ENCODE assay signal across 18 mouse cellular contexts in the genomic region with DNA sequence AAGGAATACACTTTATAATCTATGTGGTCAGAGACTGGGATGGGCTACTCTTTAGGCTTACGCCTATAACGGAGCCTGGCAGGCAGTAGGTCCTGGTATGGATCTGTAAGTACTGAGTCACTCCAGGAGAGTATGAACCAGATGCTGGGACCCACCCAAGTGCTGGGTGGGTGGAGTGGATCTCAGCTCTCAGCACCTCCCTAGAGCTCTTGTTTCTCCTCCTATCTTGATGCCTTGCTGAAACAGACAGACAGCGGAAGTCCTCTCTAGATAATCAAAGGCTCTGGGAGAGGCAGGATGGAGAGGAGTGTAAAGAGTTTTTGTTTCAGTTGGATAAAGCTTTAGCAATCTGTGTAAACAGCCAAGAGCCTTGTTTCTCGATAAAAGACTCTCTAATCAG.
A peak's percentile ranks its signal among the peaks of the same experiment; 100 is the strongest.
DNase-seq lines count a peak whose midpoint lies in the region; ATAC-seq lines count a peak whose summit lies in the region.
"Had no signal": no experiment of that assay in that cellular context is flagged by ENCODE, and none has a peak within 500 bp of the region (broad histone marks: within the 10 kb centered on the region; RNA-seq: fewer than 3 reads in every experiment).

No protein-coding gene starts in this region.

- no peak overlapping the region for H3K4me3 ChIP-seq in forebrain, embryonic 12.5 days (replicated peaks)
- H3K4me3 ChIP-seq in forebrain, embryonic 10.5 days, result no peak overlapping the region
- H3K4me3 ChIP-seq in hindbrain, embryonic 13.5 days, result no peak overlapping the region
- no peak overlapping the region for H3K4me3 ChIP-seq in hindbrain, embryonic 11.5 days (ENCODE audit: low read depth, low read length)
- H3K4me3 ChIP-seq in heart, embryonic 13.5 days, result no peak overlapping the region
- no peak overlapping the region for H3K4me3 ChIP-seq in midbrain, embryonic 15.5 days
- H3K4me3 ChIP-seq: embryonic facial prominence, embryonic 12.5 days; kidney, embryonic 15.5 days had no signal

- H3K27me3 ChIP-seq in forebrain, embryonic 12.5 days, result no peaks in the 10 kb centered on the region
- H3K27me3 ChIP-seq in forebrain, embryonic 10.5 days (ENCODE audit: poor library complexity, severe bottlenecking), result no peaks in the 10 kb centered on the region; the same call in 1 of the 2 replicates
- H3K27me3 ChIP-seq in hindbrain, embryonic 13.5 days, result no peaks in the 10 kb centered on the region
- no peaks in the 10 kb centered on the region for H3K27me3 ChIP-seq in hindbrain, embryonic 11.5 days (ENCODE audit: control insufficient read depth, insufficient read depth, low read length)
- no peaks in the 10 kb centered on the region for H3K27me3 ChIP-seq in heart, embryonic 13.5 days (replicated peaks)
- H3K27me3 ChIP-seq in midbrain, embryonic 15.5 days (replicated peaks), result no peaks in the 10 kb centered on the region
- H3K27me3 ChIP-seq: CH12.LX; embryonic facial prominence, embryonic 12.5 days; kidney, embryonic 15.5 days had no signal

- no peak for ATAC-seq in forebrain, embryonic 12.5 days (ENCODE audit: low FRiP score)
- no peak for ATAC-seq in hindbrain, embryonic 13.5 days (ENCODE audit: low FRiP score)
- no peak for ATAC-seq in hindbrain, embryonic 11.5 days (ENCODE audit: low FRiP score)
- no peak for ATAC-seq in heart, embryonic 13.5 days (ENCODE audit: extremely low read depth, insufficient number of reproducible peaks, low FRiP score, low TSS enrichment)
- no peak for ATAC-seq in midbrain, embryonic 15.5 days (replicated peaks)

- no peaks in the 10 kb centered on the region for H3K36me3 ChIP-seq in forebrain, embryonic 12.5 days (replicated peaks)
- H3K36me3 ChIP-seq in forebrain, embryonic 10.5 days (replicated peaks), result no peaks in the 10 kb centered on the region
- H3K36me3 ChIP-seq in hindbrain, embryonic 13.5 days, result no peaks in the 10 kb centered on the region
- H3K36me3 ChIP-seq in hindbrain, embryonic 11.5 days (ENCODE audit: control insufficient read depth, insufficient read depth, low read length), result no peaks in the 10 kb centered on the region
- H3K36me3 ChIP-seq in heart, embryonic 13.5 days, result no peaks in the 10 kb centered on the region
- H3K36me3 ChIP-seq in midbrain, embryonic 15.5 days (replicated peaks), result no peaks in the 10 kb centered on the region
- H3K36me3 ChIP-seq: embryonic facial prominence, embryonic 12.5 days; kidney, embryonic 15.5 days had no signal

- H3K9ac ChIP-seq in forebrain, embryonic 12.5 days, result no peak overlapping the region
- no peak overlapping the region for H3K9ac ChIP-seq in hindbrain, embryonic 13.5 days
- H3K9ac ChIP-seq in hindbrain, embryonic 11.5 days (ENCODE audit: low read depth, low read length), result no peak overlapping the region
- H3K9ac ChIP-seq in heart, embryonic 13.5 days, result 0 out of 2 replicates have a peak overlapping the region, but pooled peaks have one; percentile 3
- no peak overlapping the region for H3K9ac ChIP-seq in midbrain, embryonic 15.5 days
- H3K9ac ChIP-seq: embryonic facial prominence, embryonic 12.5 days; kidney, embryonic 15.5 days; lung, embryonic 14.5 days had no signal

- DNase-seq in forebrain, embryonic 10.5 days (ENCODE audit: extremely low spot score, low spot score), result no peak
- no peak for DNase-seq in hindbrain, embryonic 11.5 days (ENCODE audit: low spot score)
- DNase-seq in layer of hippocampus, postnatal 36 days, result no peak
- DNase-seq in testis, postnatal 14 days (ENCODE audit: low spot score), result no peak
- DNase-seq: adrenal gland, postnatal 10 days; cerebellum, postnatal 36 days; gastrocnemius, postnatal 10 days; liver; lung, embryonic 14.5 days; right cerebral cortex, postnatal 4 days; thymus, adult 2 months had no signal

- peaks cover 13% of the 10 kb centered on the region for H3K4me1 ChIP-seq in forebrain, embryonic 12.5 days
- peaks cover 19% of the 10 kb centered on the region for H3K4me1 ChIP-seq in forebrain, embryonic 10.5 days
- H3K4me1 ChIP-seq in hindbrain, embryonic 13.5 days (replicated peaks), result peaks cover 20% of the 10 kb centered on the region; the same call in 1 of the 2 replicates
- no peaks in the 10 kb centered on the region for H3K4me1 ChIP-seq in hindbrain, embryonic 11.5 days (replicated peaks; ENCODE audit: control insufficient read depth, insufficient read depth, low read length)
- H3K4me1 ChIP-seq in heart, embryonic 13.5 days, result peaks cover 12% of the 10 kb centered on the region
- peaks cover 10% of the 10 kb centered on the region for H3K4me1 ChIP-seq in midbrain, embryonic 15.5 days
- H3K4me1 ChIP-seq: embryonic facial prominence, embryonic 12.5 days; kidney, embryonic 15.5 days had no signal

- H3K9me3 ChIP-seq in forebrain, embryonic 12.5 days, result no peaks in the 10 kb centered on the region
- H3K9me3 ChIP-seq in forebrain, embryonic 10.5 days, result no peaks in the 10 kb centered on the region
- no peaks in the 10 kb centered on the region for H3K9me3 ChIP-seq in hindbrain, embryonic 13.5 days
- H3K9me3 ChIP-seq in hindbrain, embryonic 11.5 days (ENCODE audit: control insufficient read depth, low read length), result no peaks in the 10 kb centered on the region
- no peaks in the 10 kb centered on the region for H3K9me3 ChIP-seq in heart, embryonic 13.5 days
- no peaks in the 10 kb centered on the region for H3K9me3 ChIP-seq in midbrain, embryonic 15.5 days
- H3K9me3 ChIP-seq: embryonic facial prominence, embryonic 12.5 days; kidney, embryonic 15.5 days had no signal

- peak overlapping the region; percentile 11; the same call in 1 of the 2 replicates for H3K4me2 ChIP-seq in forebrain, embryonic 12.5 days
- no peak overlapping the region for H3K4me2 ChIP-seq in hindbrain, embryonic 13.5 days
- H3K4me2 ChIP-seq in hindbrain, embryonic 11.5 days (replicated peaks; ENCODE audit: low read depth, low read length), result no peak overlapping the region
- H3K4me2 ChIP-seq in heart, embryonic 13.5 days, result peak overlapping the region; percentile 36
- H3K4me2 ChIP-seq in midbrain, embryonic 15.5 days, result no peak overlapping the region
- H3K4me2 ChIP-seq: embryonic facial prominence, embryonic 12.5 days; kidney, embryonic 15.5 days; lung, embryonic 14.5 days had no signal

- 43% methylated on average over 4 of the region's 4 CpGs for WGBS in forebrain, embryonic 12.5 days
- WGBS in forebrain, embryonic 10.5 days, result 57% methylated on average over 4 of the region's 4 CpGs
- WGBS in hindbrain, embryonic 13.5 days, result 74% methylated on average over 4 of the region's 4 CpGs
- WGBS in hindbrain, embryonic 11.5 days, result 77% methylated on average over 4 of the region's 4 CpGs
- WGBS in heart, embryonic 13.5 days, result 14% methylated on average over 4 of the region's 4 CpGs
- WGBS in midbrain, embryonic 15.5 days, result 51% methylated on average over 4 of the region's 4 CpGs

- no peak overlapping the region; the same call in 1 of the 2 replicates for H3K27ac ChIP-seq in forebrain, embryonic 12.5 days
- no peak overlapping the region for H3K27ac ChIP-seq in forebrain, embryonic 10.5 days
- H3K27ac ChIP-seq in hindbrain, embryonic 13.5 days, result peak overlapping the region; percentile 49; the same call in 1 of the 2 replicates
- no peak overlapping the region for H3K27ac ChIP-seq in hindbrain, embryonic 11.5 days (ENCODE audit: low read depth, low read length)
- H3K27ac ChIP-seq in heart, embryonic 13.5 days (replicated peaks), result 0 out of 2 replicates have a peak overlapping the region, but pooled peaks have one; percentile 24
- peak overlapping the region; percentile 51 for H3K27ac ChIP-seq in midbrain, embryonic 15.5 days
- H3K27ac ChIP-seq: embryonic facial prominence, embryonic 12.5 days; kidney, embryonic 15.5 days had no signal

Comparison
In these comparisons a context has a peak if more than half of its experiments do, and no peak if none do; other contexts are left out.
1. H3K27ac ChIP-seq: peak in hindbrain, embryonic 13.5 days (single experiment), heart, embryonic 13.5 days (single experiment) and midbrain, embryonic 15.5 days (single experiment); none in forebrain, embryonic 12.5 days (single experiment), forebrain, embryonic 10.5 days (single experiment) and hindbrain, embryonic 11.5 days (single experiment).
2. H3K4me2 ChIP-seq: peak in forebrain, embryonic 12.5 days (single experiment) and heart, embryonic 13.5 days (single experiment); none in hindbrain, embryonic 13.5 days (single experiment), hindbrain, embryonic 11.5 days (single experiment) and midbrain, embryonic 15.5 days (single experiment).